Mouse (Mus musculus) forebrain, embryonic 15.5 days (tissue): ENCODE data around the gene Rita1. TPM values are rescaled to one million over a fixed set of nuclear protein-coding genes. Genes with fewer than 3 reads are reported as not detected.

Source experiments
- ATAC-seq: fragments of 200-750 bp; cut with Nextera tagmentation; replicated peaks from 2 replicates; pipeline ENCODE4 v1.8.0; 2017; ENCODE audit warnings: mild to moderate bottlenecking, moderate TSS enrichment, moderate library complexity
- H3K27ac ChIP-seq: fragments of 300-500 bp; sonication (generic); replicated peaks from 2 replicates; pipeline ENCODE4 v1.5.1; 2015; ENCODE audit warnings: mild to moderate bottlenecking, inconsistent platforms
- H3K27me3 ChIP-seq: fragments of 300-500 bp; sonication (generic); 2 replicates; pipeline ENCODE4 v1.6.1; 2015; ENCODE audit warnings: inconsistent platforms
- H3K36me3 ChIP-seq: fragments of 300-500 bp; sonication (generic); 2 replicates; pipeline ENCODE4 v1.6.1; 2015; ENCODE audit warnings: mild to moderate bottlenecking, inconsistent platforms
- H3K4me1 ChIP-seq: fragments of 300-500 bp; sonication (generic); 2 replicates; pipeline ENCODE4 v1.6.1; 2015; ENCODE audit warnings: inconsistent platforms
- H3K4me2 ChIP-seq: fragments of 300-500 bp; sonication (generic); replicated peaks from 2 replicates; pipeline ENCODE4 v1.6.1; 2015; ENCODE audit warnings: mild to moderate bottlenecking, inconsistent platforms
- H3K4me3 ChIP-seq: fragments of 300-500 bp; sonication (generic); 2 replicates; pipeline ENCODE4 v1.5.1; 2015; ENCODE audit warnings: mild to moderate bottlenecking, inconsistent platforms
- H3K9ac ChIP-seq: fragments of 300-500 bp; sonication (generic); replicated peaks from 2 replicates; pipeline ENCODE4 v1.6.1; 2015; ENCODE audit warnings: mild to moderate bottlenecking, inconsistent platforms
- H3K9me3 ChIP-seq: fragments of 300-500 bp; sonication (generic); 2 replicates; pipeline ENCODE4 v1.6.1; 2016; ENCODE audit warnings: inconsistent platforms
- WGBS: fragments of 180-500 bp; shearing (Covaris S2); methylation state at CpG from one replicate; pipeline ENCODE4 v1.1.7; 2015; ENCODE audit warnings: mixed read lengths; 5-methylcytosine and 5-hydroxymethylcytosine counted together
- polyA plus RNA-seq: library from polyadenylated mRNA; unstranded; fragments of >200 nt; fragmentation: Nextera tagmentation; extraction: Ambion mirVana; gene quantifications from 2 replicates; pipeline ENCODE4 v1.2.1, GENCODE M21; 2015

Gene Rita1
- polyA plus RNA-seq, 1 experiment from 2014 or later = 23.0 TPM

GRCm38 (mm10) chr5:120590356-120591010 is 21.9 kb downstream of the Rita1 start:
- no peaks in the 10 kb centered on the region for H3K27me3 ChIP-seq

GRCm38 (mm10) chr5:120588569-120589094 is 23.8 kb downstream of the Rita1 start, which contains the start of the genes Tpcn1 and Iqcd:
Gene Tpcn1 (minus strand): TSS chr5:120588673.
Gene Iqcd (plus strand): TSS chr5:120589016.
- peak; percentile 99 for ATAC-seq
- peak within 1 kb of the TSS; percentile 81 for H3K9ac ChIP-seq
- peak within 1 kb of the TSS; percentile 94 for H3K4me2 ChIP-seq
- H3K27ac ChIP-seq = peak within 1 kb of the TSS; percentile 81
- no peaks in the 10 kb centered on the region; the same call in 1 of the 2 replicates for H3K36me3 ChIP-seq
- H3K4me3 ChIP-seq = peak within 1 kb of the TSS; percentile 77
- H3K9me3 ChIP-seq = no peaks in the 10 kb centered on the region
- peaks cover 26% of the 10 kb centered on the region for H3K4me1 ChIP-seq
- H3K27me3 ChIP-seq = no peaks in the 10 kb centered on the region
- WGBS = under 1% methylated on average over 35 of the region's 35 CpGs

More at GRCm38 (mm10) chr5:120590356-120591010, 21.9 kb downstream of the Rita1 start:
- no peaks in the 10 kb centered on the region for H3K9me3 ChIP-seq
- H3K4me1 ChIP-seq = peaks cover 23% of the 10 kb centered on the region
- no peak for ATAC-seq
- H3K4me3 ChIP-seq = no peak overlapping the region
- no peaks in the 10 kb centered on the region for H3K36me3 ChIP-seq
- 74% methylated on average over 16 of the region's 16 CpGs for WGBS
- no peak overlapping the region for H3K4me2 ChIP-seq
- H3K27ac ChIP-seq = no peak overlapping the region
- no peak overlapping the region for H3K9ac ChIP-seq

GRCm38 (mm10) chr5:120587940-120588568 is 24.3 kb downstream of the Rita1 start:
- Histone ChIP-seq H3K36me3 (peaks cover 3% of the 10 kb centered on the region; the same call in 1 of the 2 replicates), H3K9ac (peak overlapping the region; percentile 81), H3K27me3 (no peaks in the 10 kb centered on the region), H3K27ac (peak overlapping the region; percentile 81), H3K4me3 (peak overlapping the region; percentile 77), H3K4me2 (peak overlapping the region; percentile 94), H3K9me3 (no peaks in the 10 kb centered on the region), H3K4me1 (peaks cover 26% of the 10 kb centered on the region)
- WGBS = 3% methylated on average over 29 of the region's 29 CpGs
- 0 out of 2 replicates have a peak, but pooled peaks have one; percentile 0 for ATAC-seq

- peak overlapping the region; percentile 94 for H3K4me2 ChIP-seq
- H3K4me3 ChIP-seq = peak overlapping the region; percentile 77
- H3K27me3 ChIP-seq = no peaks in the 10 kb centered on the region
- 28% methylated on average over 9 of the region's 9 CpGs for WGBS
- H3K36me3 ChIP-seq = peaks cover 3% of the 10 kb centered on the region; the same call in 1 of the 2 replicates
- no peak for ATAC-seq
- H3K9me3 ChIP-seq = no peaks in the 10 kb centered on the region
- H3K9ac ChIP-seq = peak overlapping the region; percentile 81
- H3K27ac ChIP-seq = no peak overlapping the region
- peaks cover 26% of the 10 kb centered on the region for H3K4me1 ChIP-seq
Measured at GRCm38 (mm10) chr5:120587616-120587926, 24.8 kb downstream of the Rita1 start.

GRCm38 (mm10) chr5:120586741-120587615 is 25.4 kb downstream of the Rita1 start:
- peaks cover 26% of the 10 kb centered on the region for H3K4me1 ChIP-seq
- 9% methylated on average over 17 of the region's 17 CpGs for WGBS
- peaks cover 3% of the 10 kb centered on the region; the same call in 1 of the 2 replicates for H3K36me3 ChIP-seq
- H3K27me3 ChIP-seq = no peaks in the 10 kb centered on the region
- no peak overlapping the region for H3K9ac ChIP-seq
- H3K9me3 ChIP-seq = no peaks in the 10 kb centered on the region
- H3K27ac ChIP-seq = no peak overlapping the region
- peak overlapping the region; percentile 77 for H3K4me3 ChIP-seq
- peak overlapping the region; percentile 94 for H3K4me2 ChIP-seq
- ATAC-seq = no peak

GRCm38 (mm10) chr5:120584968-120585367 is 27.4 kb downstream of the Rita1 start:
- H3K4me2 ChIP-seq = no peak overlapping the region
- H3K27ac ChIP-seq = no peak overlapping the region
- no peak overlapping the region for H3K9ac ChIP-seq
- peaks cover 31% of the 10 kb centered on the region for H3K4me1 ChIP-seq
- H3K9me3 ChIP-seq = no peaks in the 10 kb centered on the region
- peaks cover 3% of the 10 kb centered on the region; the same call in 1 of the 2 replicates for H3K36me3 ChIP-seq
- H3K4me3 ChIP-seq = no peak overlapping the region
- no peak for ATAC-seq
- WGBS = 42% methylated on average over 15 of the region's 15 CpGs
- H3K27me3 ChIP-seq = no peaks in the 10 kb centered on the region

GRCm38 (mm10) chr5:120583511-120583910 is 28.9 kb downstream of the Rita1 start:
- 94% methylated on average over 4 of the region's 4 CpGs for WGBS
- Histone ChIP-seq H3K4me1 (peaks cover 40% of the 10 kb centered on the region), H3K9ac (no peak overlapping the region), H3K9me3 (no peaks in the 10 kb centered on the region), H3K4me2 (no peak overlapping the region), H3K4me3 (no peak overlapping the region), H3K27ac (no peak overlapping the region), H3K27me3 (no peaks in the 10 kb centered on the region), H3K36me3 (peaks cover 3% of the 10 kb centered on the region; the same call in 1 of the 2 replicates)
- ATAC-seq = no peak

- 91% methylated on average over 9 of the region's 9 CpGs for WGBS
- no peak for ATAC-seq
- peaks cover 30% of the 10 kb centered on the region for H3K4me1 ChIP-seq
Measured at GRCm38 (mm10) chr5:120582002-120582401, 30.4 kb downstream of the Rita1 start.

GRCm38 (mm10) chr5:120579898-120580626 is 32.3 kb downstream of the Rita1 start:
- Histone ChIP-seq H3K27ac (peak overlapping the region; percentile 78), H3K9me3 (no peaks in the 10 kb centered on the region), H3K9ac (no peak overlapping the region), H3K4me2 (no peak overlapping the region), H3K36me3 (peaks cover 3% of the 10 kb centered on the region; the same call in 1 of the 2 replicates), H3K27me3 (no peaks in the 10 kb centered on the region), H3K4me1 (peaks cover 25% of the 10 kb centered on the region), H3K4me3 (no peak overlapping the region)
- WGBS = 79% methylated on average over 26 of the region's 26 CpGs
- ATAC-seq = no peak; the same call in 1 of the 2 replicates

More at GRCm38 (mm10) chr5:120582002-120582401, 30.4 kb downstream of the Rita1 start:
- Histone ChIP-seq H3K9me3 (no peaks in the 10 kb centered on the region), H3K9ac (no peak overlapping the region), H3K27me3 (no peaks in the 10 kb centered on the region), H3K27ac (no peak overlapping the region), H3K4me2 (no peak overlapping the region), H3K36me3 (peaks cover 3% of the 10 kb centered on the region; the same call in 1 of the 2 replicates), H3K4me3 (no peak overlapping the region)

- 65% methylated on average over 26 of the region's 26 CpGs for WGBS
- Histone ChIP-seq H3K4me1 (peaks cover 23% of the 10 kb centered on the region), H3K4me2 (no peak overlapping the region), H3K9ac (no peak overlapping the region), H3K4me3 (no peak overlapping the region), H3K9me3 (no peaks in the 10 kb centered on the region), H3K36me3 (peaks cover 3% of the 10 kb centered on the region; the same call in 1 of the 2 replicates), H3K27me3 (no peaks in the 10 kb centered on the region), H3K27ac (peak overlapping the region; percentile 78)
- ATAC-seq = peak; percentile 32; the same call in 1 of the 2 replicates
Measured at GRCm38 (mm10) chr5:120579211-120579897, 33.0 kb downstream of the Rita1 start.
